Mouse (Mus musculus): ENCODE data around the gene Wasf3.

DNA sequence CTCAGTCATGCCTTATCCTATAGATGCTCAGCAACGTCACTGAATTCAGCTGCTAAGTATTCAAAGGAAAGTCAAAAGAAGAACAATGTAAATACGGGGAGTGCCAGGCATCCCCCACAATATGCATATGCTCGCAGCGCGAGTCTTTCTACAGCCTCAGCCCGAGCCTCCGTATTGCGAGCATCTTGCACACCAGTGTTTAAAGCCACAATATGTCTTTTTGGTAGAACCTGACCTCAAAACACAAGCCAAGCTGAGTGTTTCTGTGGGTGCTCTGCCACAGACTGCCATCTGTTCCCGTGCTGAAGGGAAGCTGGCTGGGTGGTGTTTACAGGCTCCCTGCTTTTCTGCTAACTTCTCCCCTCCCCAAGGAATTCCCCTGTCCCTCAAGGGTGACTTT lies 46.7 kb upstream of the Wasf3 start:
- TF ChIP-seq CTCF (IDR thresholded peaks at IDR 0.05; ENCODE audit: low read depth) (no peak), EP300 (optimal IDR thresholded peaks at IDR 0.05) (no peak)

Data from stomach, postnatal 0 days (tissue).